Mouse (Mus musculus) pancreas, adult 10 weeks (tissue): Measurements from ENCODE around the gene Nphp3. TPM values are rescaled to one million over a fixed set of nuclear protein-coding genes. Genes with fewer than 3 reads are reported as not detected.

Experiments
- polyA plus RNA-seq: library from polyadenylated mRNA; stranded (reverse); fragments of 350-450 nt; fragmentation: Illumina TruSeq; extraction: RNeasy Lipid Tissue Mini Kit (QIAGEN cat#74804); gene quantifications from one replicate; pipeline ENCODE4 v1.2.3, GENCODE M21; 2015; ENCODE audit warnings: low read depth, low replicate concordance; ENCODE audit not compliant: insufficient read depth

The Nphp3 gene
- 3.7 TPM for polyA plus RNA-seq

DNA sequence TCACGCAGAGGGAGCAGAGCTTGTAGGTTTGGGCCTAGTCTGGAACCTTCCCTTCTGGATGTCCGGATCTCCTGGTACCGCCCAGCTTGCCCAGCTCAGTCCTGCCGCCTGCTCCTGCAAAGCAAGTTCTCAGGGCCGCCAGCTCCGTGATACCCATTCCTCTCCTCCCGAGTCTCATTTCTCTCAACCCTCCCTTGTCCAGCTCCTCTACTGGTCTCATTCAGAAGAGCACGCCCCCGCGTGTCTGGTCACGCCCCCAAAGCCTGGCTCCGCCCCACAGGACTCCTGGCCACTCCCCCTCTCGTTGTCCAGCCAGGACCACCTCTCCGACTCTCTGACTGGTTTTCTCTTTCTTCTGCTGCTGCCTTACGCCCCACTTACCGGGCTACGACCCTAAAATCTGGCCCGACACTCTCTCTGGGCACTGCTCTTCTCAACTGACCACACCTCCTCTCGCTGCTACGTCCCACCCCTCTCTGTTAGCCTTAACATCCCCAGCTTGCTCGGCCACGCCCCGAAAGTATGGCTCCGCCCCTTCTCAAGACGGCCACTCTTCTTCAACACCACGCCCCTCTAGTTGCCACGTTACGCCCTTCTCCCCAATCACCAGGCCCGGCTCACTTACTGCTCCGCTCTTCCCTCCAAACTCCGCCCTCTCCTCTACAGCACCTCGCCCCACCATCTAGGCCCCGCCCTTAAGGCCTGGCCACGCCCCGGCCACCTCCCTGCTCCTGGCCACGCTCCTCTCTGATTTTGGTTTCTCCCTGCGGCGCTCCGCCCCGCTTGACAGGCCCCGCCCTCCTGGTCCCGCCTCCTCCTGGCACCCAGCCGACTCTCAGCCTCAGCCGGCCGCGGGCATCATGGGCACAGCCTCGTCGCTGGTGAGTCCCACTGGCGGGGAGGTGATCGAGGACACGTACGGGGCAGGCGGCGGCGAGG is at the start of gene Nphp3:
TSS of gene Nphp3 (plus strand) at position 624 of the 939 bp plus-strand sequence.

DNA sequence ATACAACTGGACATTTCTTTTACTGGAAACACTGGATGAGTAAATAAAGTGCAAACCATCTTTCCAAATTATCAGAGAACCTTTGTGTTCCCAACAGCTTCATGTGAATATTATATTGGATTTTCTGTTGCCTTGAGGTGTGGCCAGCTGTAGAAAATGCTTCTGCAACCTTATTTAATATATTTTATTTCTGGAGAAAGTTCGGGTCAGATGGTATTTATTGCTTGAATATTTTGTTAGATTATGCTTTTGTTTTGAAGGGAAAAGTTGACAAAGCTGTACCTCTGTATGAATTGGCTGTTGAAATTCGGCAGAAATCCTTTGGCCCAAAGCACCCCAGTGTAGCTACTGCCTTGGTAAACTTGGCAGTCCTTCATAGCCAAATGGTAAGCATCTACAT is 38.0 kb downstream of the Nphp3 start, which contains the start of gene Gm28305:
TSS of gene Gm28305 (plus strand) at position 301 of the 400 bp plus-strand sequence.

DNA sequence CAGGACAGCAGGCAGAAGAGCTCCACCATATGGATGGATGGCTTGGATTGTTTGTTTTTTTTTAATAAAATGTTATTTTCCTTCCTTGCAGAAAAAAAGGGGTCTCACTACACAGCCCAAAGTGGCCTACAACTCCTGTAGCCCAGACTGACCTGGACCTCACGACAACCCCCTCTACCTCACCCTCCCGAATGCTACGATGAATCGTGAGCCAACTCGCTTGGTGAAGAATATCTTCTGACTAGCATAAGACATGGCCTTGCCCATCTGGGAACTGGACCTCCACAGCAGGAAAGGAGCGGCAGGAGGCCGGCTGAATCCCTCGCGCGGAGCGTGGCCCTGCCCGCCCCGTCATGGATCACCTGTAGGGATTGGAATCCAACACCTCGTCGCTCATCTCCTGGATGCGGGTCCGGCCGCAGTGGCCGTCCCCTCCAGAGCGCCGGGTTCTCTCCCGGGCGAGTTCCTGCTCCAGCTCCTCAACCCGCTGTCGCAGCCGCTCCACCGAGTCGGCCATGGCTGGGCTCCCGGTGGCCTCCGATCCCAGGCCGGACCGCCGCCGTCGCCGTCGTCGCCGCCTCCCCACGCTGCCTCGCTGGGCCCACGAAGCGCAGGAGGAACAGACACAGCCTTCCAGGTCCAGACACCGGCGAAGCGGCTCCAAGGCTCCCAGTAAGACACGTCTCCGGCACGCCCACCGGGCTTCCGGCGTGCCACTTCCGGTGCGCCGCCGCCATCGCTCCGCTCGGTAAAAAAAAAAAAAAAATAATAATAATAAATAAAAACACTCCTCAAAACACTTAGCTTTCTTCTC is 60.3 kb downstream of the Nphp3 start, which contains the start of gene Uba5:
TSS of gene Uba5 (minus strand) at position 705 of the 814 bp plus-strand sequence.

DNA sequence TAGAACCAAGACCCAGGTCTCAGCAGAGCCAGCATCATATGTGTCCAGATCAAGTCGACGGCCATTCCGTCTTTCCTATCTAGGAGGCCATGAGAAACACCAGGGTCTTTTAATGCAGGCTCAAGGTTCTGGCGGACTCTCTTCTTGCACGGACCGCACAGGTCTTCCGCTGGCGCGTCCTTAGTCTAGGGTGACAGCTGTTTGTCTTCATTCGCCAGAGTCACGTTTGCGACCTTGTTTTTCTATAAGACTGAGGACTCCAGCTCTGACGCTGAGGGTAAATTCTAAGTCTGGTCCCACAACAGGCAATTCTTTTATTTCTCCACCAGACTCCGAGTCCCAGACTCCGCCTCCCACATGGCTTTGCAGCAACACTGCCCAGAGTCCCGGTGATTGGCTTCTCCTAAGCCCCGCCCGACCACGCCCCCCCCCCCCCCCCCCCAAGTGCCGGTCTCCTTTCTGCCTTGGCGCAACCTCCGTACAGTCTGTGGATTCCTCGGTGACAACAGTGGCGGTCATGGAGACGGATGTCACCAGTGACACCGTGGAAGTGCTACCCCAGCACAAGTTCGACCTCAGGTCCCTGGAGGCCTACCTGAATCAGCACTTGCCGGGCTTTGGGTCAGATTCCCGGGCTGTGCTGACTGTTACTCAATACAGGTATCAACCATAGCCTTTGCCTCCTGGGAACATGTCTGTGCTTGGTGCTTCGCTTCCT is 61.1 kb downstream of the Nphp3 start, which contains the start of gene Acad11:
TSS of gene Acad11 (plus strand) at position 134 of the 718 bp plus-strand sequence.

Other genes starting within 250 kb of the Nphp3 start
- 0.78 TPM for gene Tmem108, start 240.7 kb upstream of the Nphp3 start, polyA plus RNA-seq
- not detected for gene Gm28305, start 38.1 kb downstream of the Nphp3 start, polyA plus RNA-seq
- gene Uba5, start 60.6 kb downstream of the Nphp3 start, polyA plus RNA-seq: 54.4 TPM
- gene Acad11, start 60.8 kb downstream of the Nphp3 start, polyA plus RNA-seq: 5.7 TPM
- gene Ackr4, start 124.4 kb downstream of the Nphp3 start, polyA plus RNA-seq: 1.6 TPM